24 mouse cellular contexts compared by ENCODE assay signal in genomic region chr19:20715093-20715492, GRCm38 (mm10). TPM values are rescaled to one million over a fixed set of nuclear protein-coding genes. Genes with fewer than 3 reads are reported as not detected.
"Had no signal": no experiment of that assay in that cellular context is flagged by ENCODE, and none has a peak within 500 bp of the region (broad histone marks: within the 10 kb centered on the region; RNA-seq: fewer than 3 reads in every experiment).

No protein-coding gene starts in this region.

- H3K9ac ChIP-seq: heart, embryonic 12.5 days; hindbrain, embryonic 12.5 days; hindbrain, embryonic 14.5 days; intestine, embryonic 15.5 days; limb, embryonic 12.5 days; liver, embryonic 14.5 days had no signal

- H3K36me3 ChIP-seq: heart, embryonic 10.5 days; heart, embryonic 12.5 days; hindbrain, embryonic 10.5 days; hindbrain, embryonic 12.5 days; intestine, embryonic 15.5 days; limb, embryonic 10.5 days; limb, embryonic 12.5 days had no signal

- H3K4me3 ChIP-seq: gastrocnemius, adult 2 months; heart, embryonic 10.5 days; heart, embryonic 12.5 days; hindbrain, embryonic 10.5 days; hindbrain, embryonic 12.5 days; intestine, embryonic 15.5 days; layer of hippocampus, adult 2 months; limb, embryonic 10.5 days; limb, embryonic 12.5 days had no signal

- H3K4me1 ChIP-seq: heart, embryonic 10.5 days; heart, embryonic 12.5 days; hindbrain, embryonic 10.5 days; hindbrain, embryonic 12.5 days; intestine, embryonic 15.5 days; limb, embryonic 10.5 days; limb, embryonic 12.5 days had no signal

- H3K4me2 ChIP-seq: heart, embryonic 12.5 days; hindbrain, embryonic 12.5 days; hindbrain, embryonic 14.5 days; intestine, embryonic 15.5 days; limb, embryonic 12.5 days; liver, embryonic 11.5 days had no signal

- DNase-seq: gastrocnemius, adult 2 months; gastrocnemius, postnatal 10 days; gastrocnemius, postnatal 25 days; heart, adult 18-20 months; heart, postnatal 10 days; heart, postnatal 4 days; kidney, postnatal 4 days; layer of hippocampus, adult 9-11 months; layer of hippocampus, postnatal 36 days had no signal

- ATAC-seq: hindbrain, embryonic 16.5 days; inflammation-experienced regulatory T-cells, adult 6 months; intestine, embryonic 15.5 days; intestine, postnatal 0 days had no signal

- H3K27me3 ChIP-seq: heart, embryonic 12.5 days; hindbrain, embryonic 12.5 days; intestine, embryonic 15.5 days; limb, embryonic 12.5 days had no signal

- H3K9me3 ChIP-seq: heart, embryonic 10.5 days; heart, embryonic 12.5 days; hindbrain, embryonic 10.5 days; hindbrain, embryonic 12.5 days; intestine, embryonic 15.5 days; limb, embryonic 10.5 days; limb, embryonic 12.5 days had no signal

- H3K27ac ChIP-seq: gastrocnemius, adult 2 months; heart, embryonic 10.5 days; hindbrain, embryonic 10.5 days; hindbrain, embryonic 12.5 days; hindbrain, embryonic 14.5 days; intestine, embryonic 15.5 days; layer of hippocampus, adult 2 months; limb, embryonic 10.5 days; limb, embryonic 12.5 days; liver, embryonic 14.5 days had no signal

RNA-seq across cellular contexts. Expression of gene Aldh1a7, which starts 12.3 kb away (rescaled TPM):
- total RNA-seq: granulocyte monocyte progenitor cell, adult 5-6 weeks had no signal
- polyA plus RNA-seq: inflammation-experienced regulatory T-cells, adult 6 months had no signal
